Mouse (Mus musculus) CH12.LX (cell line): ENCODE results near the gene Ncam2. TPM values are rescaled to one million over a fixed set of nuclear protein-coding genes. Genes with fewer than 3 reads are reported as not detected.

Experiments
- DNase-seq: peaks from one replicate; pipeline ENCODE4 v3.0.0-alpha.2; 2013; ENCODE audit errors: extremely low read depth
- H3K27ac ChIP-seq: 2 replicates; pipeline ENCODE4 v1.5.1; 2012; ENCODE audit warnings: low read depth, mild to moderate bottlenecking, control low read depth, moderate library complexity; ENCODE audit not compliant: insufficient read depth
- H3K27me3 ChIP-seq: replicated peaks from 2 replicates; pipeline ENCODE3; 2012; ENCODE audit warnings: inconsistent platforms
- H3K36me3 ChIP-seq, 2 experiments: replicated peaks in 1 of 2; 2 replicates each; pipeline versions ENCODE3 to v1.6.1; 2012; ENCODE audit warnings: inconsistent platforms in 1 of 2, low read length in 1 of 2, mild to moderate bottlenecking in 1 of 2, mixed read lengths in 1 of 2, moderate library complexity in 1 of 2; ENCODE audit not compliant: control insufficient read depth in 1 of 2, insufficient read depth in 1 of 2
- H3K4me1 ChIP-seq, 2 experiments: 2 replicates each; pipeline ENCODE4 v1.6.1; 2012; ENCODE audit warnings: inconsistent platforms in 1 of 2, moderate library complexity in 1 of 2; ENCODE audit not compliant: insufficient read depth in 2 of 2, control insufficient read depth in 1 of 2
- H3K4me2 ChIP-seq: 2 replicates; pipeline ENCODE4 v1.6.1; 2012; ENCODE audit warnings: low read depth, mild to moderate bottlenecking, control low read depth; ENCODE audit not compliant: poor library complexity, insufficient read depth, severe bottlenecking
- H3K4me3 ChIP-seq, 3 experiments: fragments of 150-350 bp in 1 of 3; sonication (generic) in 1 of 3; replicated peaks in 1 of 3; 2 replicates each; pipeline versions ENCODE3 to v1.5.1; 2011 to 2012; ENCODE audit warnings: low read depth in 2 of 3, low read length in 2 of 3, mild to moderate bottlenecking in 2 of 3, moderate library complexity in 2 of 3, control low read depth in 1 of 3, improper control_type of control experiment in 1 of 3, inconsistent platforms in 1 of 3, mixed read lengths in 1 of 3; ENCODE audit not compliant: poor library complexity in 1 of 3
- H3K79me2 ChIP-seq: replicated peaks from 2 replicates; pipeline ENCODE4 v1.6.1; 2012; ENCODE audit warnings: mild to moderate bottlenecking, moderate library complexity; ENCODE audit not compliant: control insufficient read depth, poor library complexity, insufficient read depth, severe bottlenecking; ENCODE audit errors: extremely low read depth
- H3K9ac ChIP-seq: 2 replicates; pipeline ENCODE4 v1.6.1; 2012; ENCODE audit warnings: low read depth, mild to moderate bottlenecking, control low read depth, moderate library complexity; ENCODE audit not compliant: insufficient read depth
- H3K9me3 ChIP-seq: replicated peaks from 2 replicates; pipeline ENCODE3; 2012; ENCODE audit warnings: low read length, inconsistent platforms, mixed read lengths
- CHD1 ChIP-seq: IDR thresholded peaks from 2 replicates; pipeline ENCODE4 v1.6.1; 2012; ENCODE audit warnings: low read depth, low read length, improper control_type of control experiment, inconsistent platforms
- E2F4 ChIP-seq: IDR thresholded peaks from 2 replicates; pipeline ENCODE4 v1.6.1; 2011; ENCODE audit warnings: low read depth, low read length, improper control_type of control experiment; ENCODE audit not compliant: insufficient replicate concordance
- ELF1 ChIP-seq: IDR thresholded peaks from 2 replicates; pipeline ENCODE4 v1.6.1; 2014; ENCODE audit warnings: low read depth, mild to moderate bottlenecking, inconsistent platforms, low read length, improper control_type of control experiment
- MAFK ChIP-seq: IDR thresholded peaks from 2 replicates; pipeline ENCODE4 v1.6.1; 2011; ENCODE audit warnings: low read length, improper control_type of control experiment; ENCODE audit not compliant: insufficient replicate concordance
- MAX ChIP-seq: IDR thresholded peaks from 2 replicates; pipeline ENCODE4 v1.6.1; 2011; ENCODE audit warnings: low read length, improper control_type of control experiment
- MAZ ChIP-seq: IDR thresholded peaks from 2 replicates; pipeline ENCODE4 v1.6.1; 2012; ENCODE audit warnings: low read depth, mild to moderate bottlenecking, inconsistent platforms, low read length, improper control_type of control experiment, moderate library complexity
- MYC ChIP-seq: IDR thresholded peaks from 2 replicates; pipeline ENCODE4 v1.6.1; 2011; ENCODE audit warnings: low read depth, mild to moderate bottlenecking, improper control_type of control experiment, low read length
- PAX5 ChIP-seq: IDR thresholded peaks from 2 replicates; pipeline ENCODE4 v1.6.1; 2012; ENCODE audit warnings: low read length, inconsistent platforms, mixed read lengths
- RAD21 ChIP-seq: IDR thresholded peaks from 2 replicates; pipeline ENCODE4 v1.6.1; 2011; ENCODE audit warnings: low read depth, mild to moderate bottlenecking, low read length, improper control_type of control experiment, moderate library complexity
- USF1 ChIP-seq: IDR thresholded peaks from 2 replicates; pipeline ENCODE4 v1.6.1; 2014; ENCODE audit warnings: low read depth, mild to moderate bottlenecking, inconsistent platforms, low read length, improper control_type of control experiment
- ZMIZ1 ChIP-seq: IDR thresholded peaks from 2 replicates; pipeline ENCODE4 v1.6.1; 2012; ENCODE audit warnings: low read depth, mild to moderate bottlenecking, inconsistent platforms, low read length, improper control_type of control experiment
- dilution Hi-C: fragments of 300-500 bp; cut with MboI; formaldehyde crosslinking; loops from 2 replicates; pipeline ENCODE4 v1.14.3; 2020; ENCODE audit warnings: low sequenced_read_pairs; ENCODE audit not compliant: extremely low pct_unique_long_range_greater_than_20kb, extremely low pct_ligation_motif_present
- in situ Hi-C: fragments of 300-500 bp; cut with MboI; formaldehyde crosslinking; loops from 3 replicates; pipeline ENCODE4 v1.14.3; 2019; ENCODE audit warnings: low sequenced_read_pairs, low pct_ligation_motif_present, low pct_unique_long_range_greater_than_20kb, mixed read lengths
- polyA plus RNA-seq: library from polyadenylated mRNA; unstranded; fragments of >175 nt; gene quantifications from 2 replicates; pipeline ENCODE4 v1.2.1, GENCODE M21; 2012; ENCODE audit warnings: low read depth; ENCODE audit not compliant: insufficient read length
- total RNA-seq, 2 experiments: library from RNA; depleted of rRNA; stranded (reverse); fragments of 300-350 nt in 1 of 2; fragments of >200 nt in 1 of 2; gene quantifications; 2 replicates each; pipeline ENCODE4 v1.2.3; 2012 to 2014

Gene Ncam2
- total and polyA plus RNA-seq, 3 experiments, result not detected

DNA sequence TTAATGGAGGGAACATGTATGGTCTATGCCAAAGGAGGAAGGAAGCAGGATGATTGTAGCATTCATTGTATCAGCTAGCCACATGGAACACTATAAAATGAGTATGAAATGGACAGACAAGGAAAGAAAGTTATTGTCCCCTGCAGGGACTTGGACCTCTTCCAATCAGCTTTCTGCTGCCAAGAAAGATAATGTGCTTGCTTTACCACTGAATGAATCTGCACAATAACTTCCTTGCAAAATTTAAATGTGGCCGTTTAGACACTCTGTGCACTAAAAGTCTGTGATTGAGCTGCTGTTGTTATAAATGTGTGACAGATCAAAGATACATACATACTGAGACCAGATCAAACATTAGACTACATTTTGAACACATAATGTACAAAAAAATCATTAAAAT is 451.1 kb downstream of the Ncam2 start:
- no peaks in the 10 kb centered on the region for H3K27me3 ChIP-seq
- dilution Hi-C loops, result no loop called here
- H3K4me3 ChIP-seq, result no peak overlapping the region
- TF ChIP-seq MAX, result no peak
- TF ChIP-seq RAD21, result no peak
- TF ChIP-seq, all 38 proteins: peak for 0
- no peaks in the 10 kb centered on the region for H3K79me2 ChIP-seq
- no peaks in the 10 kb centered on the region for H3K36me3 ChIP-seq
- in situ Hi-C loops, result no loop called here
- peaks cover 38% of the 10 kb centered on the region for H3K9me3 ChIP-seq
- H3K27ac ChIP-seq, result no peak overlapping the region
- no peaks in the 10 kb centered on the region for H3K4me1 ChIP-seq
- DNase-seq, result no peak
- H3K4me2 ChIP-seq, result no peak overlapping the region
- no peak overlapping the region for H3K9ac ChIP-seq

DNA sequence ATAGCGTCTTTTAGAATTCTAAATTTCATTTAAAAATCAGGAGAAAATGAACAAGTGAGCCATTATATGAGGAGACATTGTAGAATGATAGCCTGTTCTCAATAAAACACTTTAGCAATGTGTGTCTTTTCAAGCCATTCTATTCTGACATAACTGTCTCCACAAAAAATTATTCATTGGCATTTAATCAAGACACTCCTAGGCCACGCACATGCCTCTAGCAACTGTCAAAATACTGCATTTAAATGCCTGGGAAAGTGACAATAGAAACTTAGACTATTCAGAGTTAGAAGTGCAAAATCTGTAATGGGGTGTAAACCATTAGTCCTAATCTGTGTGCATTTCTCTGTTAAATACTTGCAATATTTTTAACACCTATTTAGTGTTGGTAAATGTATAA is 456.1 kb downstream of the Ncam2 start:
- H3K79me2 ChIP-seq, result no peaks in the 10 kb centered on the region
- no peak overlapping the region for H3K27ac ChIP-seq
- in situ Hi-C loops (no loop called here), dilution Hi-C loops (no loop called here)
- no peak overlapping the region for H3K4me3 ChIP-seq
- no peak overlapping the region for H3K9ac ChIP-seq
- H3K9me3 ChIP-seq, result peaks cover 21% of the 10 kb centered on the region
- H3K4me2 ChIP-seq, result no peak overlapping the region
- no peaks in the 10 kb centered on the region for H3K36me3 ChIP-seq
- no peaks in the 10 kb centered on the region for H3K4me1 ChIP-seq
- no peak for TF ChIP-seq ELF1
- no peak for TF ChIP-seq MAFK
- no peaks in the 10 kb centered on the region for H3K27me3 ChIP-seq
- no peak for DNase-seq

DNA sequence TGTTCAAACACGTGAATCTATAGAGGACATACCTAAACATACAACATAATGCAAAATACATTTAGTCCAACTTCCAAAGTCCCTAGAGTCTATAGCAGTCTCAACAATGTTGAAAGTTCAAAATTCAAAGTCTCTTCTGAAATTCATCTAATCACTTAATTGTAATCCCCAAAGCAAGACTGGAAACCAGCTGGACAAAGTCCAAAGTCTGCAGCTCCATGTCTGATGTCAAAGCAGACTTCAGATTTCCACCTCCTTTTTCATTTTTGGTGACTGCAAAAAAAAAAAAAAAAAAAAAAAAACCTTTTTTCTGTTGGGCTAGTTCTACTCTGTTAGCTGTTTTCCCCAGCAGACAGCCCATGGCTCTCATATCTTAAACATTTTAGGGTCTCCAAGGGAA is 473.4 kb downstream of the Ncam2 start:
- TF ChIP-seq ZMIZ1, result no peak
- TF ChIP-seq PAX5, result no peak
- no peak for TF ChIP-seq CHD1
- no peak for TF ChIP-seq MAZ
- TF ChIP-seq USF1, result no peak
- no peak for TF ChIP-seq E2F4
- no peak for TF ChIP-seq MYC
- H3K27ac ChIP-seq, result no peak overlapping the region
- no peaks in the 10 kb centered on the region for H3K27me3 ChIP-seq
- dilution Hi-C loops (no loop called here), in situ Hi-C loops (no loop called here)
- H3K9me3 ChIP-seq, result peaks cover 37% of the 10 kb centered on the region
- H3K9ac ChIP-seq, result no peak overlapping the region
- no peak overlapping the region for H3K4me2 ChIP-seq
- no peaks in the 10 kb centered on the region for H3K79me2 ChIP-seq
- no peaks in the 10 kb centered on the region for H3K36me3 ChIP-seq
- no peak overlapping the region for H3K4me3 ChIP-seq
- H3K4me1 ChIP-seq, result no peaks in the 10 kb centered on the region
- DNase-seq, result no peak
